Mouse (Mus musculus): Measurements from ENCODE around the gene Cdh10.

- TF ChIP-seq CTCF (IDR thresholded peaks at IDR 0.05; ENCODE audit: low read depth, low read length) (no peak), GATA1 (IDR thresholded peaks at IDR 0.05; ENCODE audit: borderline replicate concordance, low read length) (no peak), TAL1 (conservative IDR thresholded peaks at IDR 0.05; ENCODE audit: low read depth, low read length) (no peak), POLR2AphosphoS5 (IDR thresholded peaks at IDR 0.05; ENCODE audit: insufficient replicate concordance, low read depth, low read length) (no peak)
Observed at GRCm38 (mm10) chr15:18900776-18901175, 82.0 kb downstream of the Cdh10 start.
